Mouse (Mus musculus): ENCODE measurements around the gene Ulk2. TPM values are rescaled to one million over a fixed set of nuclear protein-coding genes. Genes with fewer than 3 reads are reported as not detected.

Ulk2 gene
- total and polyA plus RNA-seq, 3 experiments = 7.9 to 10.5 (median 9.3) TPM

DNA sequence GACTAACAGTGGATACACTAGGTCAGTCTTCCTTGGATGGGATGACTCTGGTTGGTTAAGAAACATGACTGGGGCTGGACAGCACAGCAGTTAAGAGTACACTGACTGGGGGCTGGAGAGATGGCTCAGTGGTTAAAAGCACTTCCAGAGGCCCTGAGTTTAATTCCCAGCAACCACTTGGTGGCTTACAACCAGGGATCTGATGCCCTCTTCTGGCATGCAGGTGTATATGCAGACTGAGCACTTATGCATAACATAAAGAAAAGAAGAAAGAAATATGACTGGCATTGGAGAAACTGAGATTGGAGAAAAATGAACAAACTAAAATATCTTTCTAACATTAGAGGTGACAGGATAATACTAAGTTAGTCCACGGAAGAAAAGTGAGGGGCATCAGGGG, 114.4 kb downstream of the Ulk2 start:
- Histone ChIP-seq H3K4me1 (ENCODE audit: control insufficient read depth in 1 of 2, insufficient read depth in 2 of 2) (peaks cover 0 to 4% of the 10 kb centered on the region in 2 experiments; a peak in 2 of 4 replicates), H3K27ac (ENCODE audit: insufficient read depth, low read depth) (no peak overlapping the region), H3K9ac (ENCODE audit: insufficient read depth, low read depth) (no peak overlapping the region), H3K4me2 (ENCODE audit: insufficient read depth, low read depth, poor library complexity, severe bottlenecking) (no peak overlapping the region), H3K27me3 (replicated peaks) (no peaks in the 10 kb centered on the region), H3K4me3 (replicated peaks in 1 of 3; ENCODE audit: low read depth in 2 of 3, low read length in 2 of 3, poor library complexity in 1 of 3) (no peak overlapping the region), H3K36me3 (replicated peaks in 1 of 2; ENCODE audit: control insufficient read depth in 1 of 2, insufficient read depth in 1 of 2, low read length in 1 of 2) (peaks cover 59 to 91% of the 10 kb centered on the region in 2 experiments), H3K79me2 (replicated peaks; ENCODE audit: control insufficient read depth, extremely low read depth, insufficient read depth, poor library complexity, severe bottlenecking) (no peaks in the 10 kb centered on the region), H3K9me3 (replicated peaks; ENCODE audit: low read length) (no peaks in the 10 kb centered on the region)
- DNase-seq (ENCODE audit: extremely low read depth) = no peak
- no peak for TF ChIP-seq SMC3 (IDR thresholded peaks at IDR 0.05; ENCODE audit: low read depth, low read length)
- no peak for TF ChIP-seq ZKSCAN1 (IDR thresholded peaks at IDR 0.05; ENCODE audit: borderline replicate concordance, low read depth, low read length)
- TF ChIP-seq MXI1 (IDR thresholded peaks at IDR 0.05; ENCODE audit: low read depth, low read length) = no peak
- peak; percentile 35 for TF ChIP-seq RAD21 (IDR thresholded peaks at IDR 0.05; ENCODE audit: low read depth, low read length)
- TF ChIP-seq ZC3H11A (IDR thresholded peaks at IDR 0.05; ENCODE audit: low read depth, low read length) = no peak
- TF ChIP-seq KAT2A (IDR thresholded peaks at IDR 0.05; ENCODE audit: insufficient replicate concordance, low read length) = no peak
- TF ChIP-seq CTCF (conservative IDR thresholded peaks at IDR 0.05 in 1 of 2, IDR thresholded peaks at IDR 0.05 in 1 of 2; ENCODE audit: low read depth in 2 of 2, low read length in 2 of 2) = peak; percentile 19 to 48; a peak in 2 of 4 replicates
- dilution Hi-C loops (cut with MboI; ENCODE audit: extremely low pct_ligation_motif_present, extremely low pct_unique_long_range_greater_than_20kb, low sequenced_read_pairs) = no loop called here
- in situ Hi-C loops (cut with MboI; ENCODE audit: low pct_ligation_motif_present, low pct_unique_long_range_greater_than_20kb, low sequenced_read_pairs) = no loop called here

DNA sequence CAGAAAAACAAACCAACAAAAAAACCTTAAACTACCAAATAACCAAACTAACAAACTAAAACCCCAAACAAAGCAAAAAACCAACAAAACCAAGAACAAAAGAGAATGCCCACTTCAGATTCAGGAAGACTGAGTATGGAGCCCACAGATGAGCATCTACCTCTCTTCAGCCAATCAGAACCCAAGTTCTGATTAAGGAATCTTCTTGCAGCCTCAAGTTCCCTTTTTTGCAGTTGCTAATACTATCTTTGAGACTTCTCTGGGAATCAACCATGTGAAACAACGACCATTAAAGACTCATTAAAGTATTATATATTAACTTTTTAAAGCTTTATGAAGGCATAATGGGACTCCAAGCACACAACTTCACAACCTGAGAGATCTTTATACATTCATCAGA, 117.6 kb downstream of the Ulk2 start:
- Histone ChIP-seq H3K36me3 (replicated peaks in 1 of 2; ENCODE audit: control insufficient read depth in 1 of 2, insufficient read depth in 1 of 2, low read length in 1 of 2) (peaks cover 70 to 90% of the 10 kb centered on the region in 2 experiments), H3K79me2 (replicated peaks; ENCODE audit: control insufficient read depth, extremely low read depth, insufficient read depth, poor library complexity, severe bottlenecking) (no peaks in the 10 kb centered on the region), H3K27me3 (replicated peaks) (no peaks in the 10 kb centered on the region), H3K27ac (ENCODE audit: insufficient read depth, low read depth) (no peak overlapping the region), H3K9ac (ENCODE audit: insufficient read depth, low read depth) (no peak overlapping the region), H3K4me3 (replicated peaks in 1 of 3; ENCODE audit: low read depth in 2 of 3, low read length in 2 of 3, poor library complexity in 1 of 3) (no peak overlapping the region), H3K4me2 (ENCODE audit: insufficient read depth, low read depth, poor library complexity, severe bottlenecking) (no peak overlapping the region), H3K9me3 (replicated peaks; ENCODE audit: low read length) (no peaks in the 10 kb centered on the region), H3K4me1 (ENCODE audit: control insufficient read depth in 1 of 2, insufficient read depth in 2 of 2) (peaks cover 0 to 4% of the 10 kb centered on the region in 2 experiments; a peak in 2 of 4 replicates)
- no peak for DNase-seq (ENCODE audit: extremely low read depth)
- in situ Hi-C loops (cut with MboI; ENCODE audit: low pct_ligation_motif_present, low pct_unique_long_range_greater_than_20kb, low sequenced_read_pairs) = no loop called here
- TF ChIP-seq IRF4 (IDR thresholded peaks at IDR 0.05; ENCODE audit: low read depth, low read length) = no peak
- TF ChIP-seq USF2 (conservative IDR thresholded peaks at IDR 0.05; ENCODE audit: low read depth, low read length) = no peak
- TF ChIP-seq HCFC1 (IDR thresholded peaks at IDR 0.05; ENCODE audit: low read depth, low read length) = no peak
- no peak for TF ChIP-seq SMC3 (IDR thresholded peaks at IDR 0.05; ENCODE audit: low read depth, low read length)
- TF ChIP-seq CHD1 (IDR thresholded peaks at IDR 0.05; ENCODE audit: low read depth, low read length) = no peak
- TF ChIP-seq CHD2 (IDR thresholded peaks at IDR 0.05; ENCODE audit: low read length) = no peak
- no peak for TF ChIP-seq UBTF (IDR thresholded peaks at IDR 0.05; ENCODE audit: low read depth, low read length)
- no peak for TF ChIP-seq PAX5 (IDR thresholded peaks at IDR 0.05; ENCODE audit: low read length)
- TF ChIP-seq BHLHE40 (IDR thresholded peaks at IDR 0.05; ENCODE audit: low read depth, low read length) = no peak
- dilution Hi-C loops (cut with MboI; ENCODE audit: extremely low pct_ligation_motif_present, extremely low pct_unique_long_range_greater_than_20kb, low sequenced_read_pairs) = no loop called here
